Mouse (Mus musculus) thymus, postnatal 4 days (tissue): ENCODE measurements around the gene 3110040N11Rik.
A peak's percentile ranks its signal among the peaks of the same experiment; 100 is the strongest.
"Not testable (repeated sequence)": the region's sequence is repeated elsewhere in the genome, so short reads cannot be mapped to it uniquely, and the experiment has no call there.

Experiments
- DNase-seq: peaks from one replicate; pipeline ENCODE4 v3.0.0; 2021

The 3110040N11Rik gene

GRCm38 (mm10) chr7:81789095-81789757 is at the start of gene 3110040N11Rik:
TSS of gene 3110040N11Rik (minus strand) at chr7:81789478.
- DNase-seq = peak; percentile 93

- DNase-seq = not testable (repeated sequence)
These were observed 48.5 kb upstream of the 3110040N11Rik start for GRCm38 (mm10) chr7:81837771-81838170.

GRCm38 (mm10) chr7:81835430-81835829 is 46.2 kb upstream of the 3110040N11Rik start:
- no peak for DNase-seq

- peak; percentile 49 for DNase-seq
These were observed 45.6 kb upstream of the 3110040N11Rik start for GRCm38 (mm10) chr7:81834847-81835246.

- peak; percentile 95 for DNase-seq
These were observed 40.2 kb upstream of the 3110040N11Rik start, which contains the start of gene Btbd1 for GRCm38 (mm10) chr7:81829379-81829894. TSS of gene Btbd1 (minus strand) at chr7:81829431.

- peak; percentile 63 for DNase-seq
These were observed 39.6 kb upstream of the 3110040N11Rik start for GRCm38 (mm10) chr7:81828681-81829378.

- DNase-seq = peak; percentile 14
These were observed 38.8 kb upstream of the 3110040N11Rik start for GRCm38 (mm10) chr7:81827806-81828667.

GRCm38 (mm10) chr7:81825381-81825780 is 36.1 kb upstream of the 3110040N11Rik start:
- DNase-seq = no peak

- DNase-seq = no peak
These were observed 35.6 kb upstream of the 3110040N11Rik start for GRCm38 (mm10) chr7:81824906-81825305.

GRCm38 (mm10) chr7:81806067-81806466 is 16.8 kb upstream of the 3110040N11Rik start:
- no peak for DNase-seq

- DNase-seq = peak; percentile 37
These were observed 742 bp downstream of the 3110040N11Rik start for GRCm38 (mm10) chr7:81788536-81788935.

- DNase-seq = no peak
These were observed 11.5 kb downstream of the 3110040N11Rik start for GRCm38 (mm10) chr7:81777667-81778218.

GRCm38 (mm10) chr7:81775325-81775724 is 14.0 kb downstream of the 3110040N11Rik start:
- DNase-seq = no peak

GRCm38 (mm10) chr7:81772786-81773539 is 16.3 kb downstream of the 3110040N11Rik start:
- no peak for DNase-seq

- DNase-seq = peak; percentile 66
These were observed 26.0 kb downstream of the 3110040N11Rik start for GRCm38 (mm10) chr7:81763110-81763845.

- DNase-seq = peak; percentile 89
These were observed 26.8 kb downstream of the 3110040N11Rik start, which contains the start of gene Ramac for GRCm38 (mm10) chr7:81762180-81763109. TSS of gene Ramac (plus strand) at chr7:81762925.

- DNase-seq = no peak
These were observed 41.3 kb downstream of the 3110040N11Rik start for GRCm38 (mm10) chr7:81747956-81748355.

- peak; percentile 12 for DNase-seq
These were observed 45.1 kb downstream of the 3110040N11Rik start for GRCm38 (mm10) chr7:81744145-81744544.

- DNase-seq = no peak
These were observed 49.3 kb downstream of the 3110040N11Rik start for GRCm38 (mm10) chr7:81740010-81740409.
